Mouse (Mus musculus) intestine, embryonic 14.5 days (tissue): Measurements from ENCODE around the gene Phf11a. TPM values are rescaled to one million over a fixed set of nuclear protein-coding genes. Genes with fewer than 3 reads are reported as not detected.
"Not testable (repeated sequence)": the region's sequence is repeated elsewhere in the genome, so short reads cannot be mapped to it uniquely, and the experiment has no call there.

Experiments used
- ATAC-seq: fragments of 200-750 bp; cut with Nextera tagmentation; replicated peaks from 2 replicates; pipeline ENCODE4 v1.8.0; 2017; ENCODE audit warnings: low read depth, moderate number of reproducible peaks, moderate TSS enrichment, moderate library complexity; ENCODE audit not compliant: low FRiP score, low TSS enrichment
- DNase-seq: peaks from one replicate; pipeline ENCODE4 v3.0.0-alpha.2; 2018; ENCODE audit warnings: low spot score
- H3K27ac ChIP-seq: fragments of 300-500 bp; sonication (generic); 2 replicates; pipeline ENCODE4 v1.5.1; 2014; ENCODE audit warnings: low read depth, mild to moderate bottlenecking, control low read depth
- H3K27me3 ChIP-seq: fragments of 300-500 bp; sonication (generic); replicated peaks from 2 replicates; pipeline ENCODE4 v1.6.1; 2014; ENCODE audit warnings: low read length, control low read depth; ENCODE audit not compliant: control insufficient read depth, insufficient read depth
- H3K36me3 ChIP-seq: fragments of 300-500 bp; sonication (generic); 2 replicates; pipeline ENCODE4 v1.6.1; 2014; ENCODE audit warnings: low read length, control low read depth; ENCODE audit not compliant: control insufficient read depth, insufficient read depth
- H3K4me1 ChIP-seq: fragments of 300-500 bp; sonication (generic); replicated peaks from 2 replicates; pipeline ENCODE4 v1.6.1; 2014; ENCODE audit warnings: low read length, control low read depth, mixed read lengths; ENCODE audit not compliant: control insufficient read depth, insufficient read depth
- H3K4me2 ChIP-seq: fragments of 300-500 bp; sonication (generic); 2 replicates; pipeline ENCODE4 v1.6.1; 2014; ENCODE audit warnings: low read length
- H3K4me3 ChIP-seq: fragments of 300-500 bp; sonication (generic); 2 replicates; pipeline ENCODE4 v1.5.1; 2014; ENCODE audit warnings: low read depth, low read length, control low read depth, mixed read lengths
- H3K9ac ChIP-seq: fragments of 300-500 bp; sonication (generic); 2 replicates; pipeline ENCODE4 v1.6.1; 2014; ENCODE audit warnings: mild to moderate bottlenecking, low read length
- H3K9me3 ChIP-seq: fragments of 300-500 bp; sonication (generic); 2 replicates; pipeline ENCODE4 v1.6.1; 2016; ENCODE audit warnings: low read length, control low read depth; ENCODE audit not compliant: control insufficient read depth
- WGBS: fragments of 180-500 bp; shearing (Covaris S2); extraction: QIAGEN DNeasy Blood & Tissue Kit; methylation state at CpG from one replicate; pipeline ENCODE4 v1.1.7; 2014; 5-methylcytosine and 5-hydroxymethylcytosine counted together
- polyA plus RNA-seq: library from polyadenylated mRNA; unstranded; fragments of >200 nt; fragmentation: Nextera tagmentation; extraction: Ambion mirVana; gene quantifications from 2 replicates; pipeline ENCODE4 v1.2.1, GENCODE M21; 2014

Gene Phf11a
- polyA plus RNA-seq, 1 experiment from 2014 or later = not detected

- no peak for DNase-seq
Measured at GRCm38 (mm10) chr14:59260056-59260455, 37.3 kb downstream of the Phf11a start, which contains the start of gene Gm6904. TSS of gene Gm6904 (minus strand) at chr14:59260216.

GRCm38 (mm10) chr14:59255861-59256260, 41.5 kb downstream of the Phf11a start:
- H3K27ac ChIP-seq, ATAC-seq, H3K27me3 ChIP-seq, H3K4me3 ChIP-seq, H3K9ac ChIP-seq, H3K36me3 ChIP-seq, H3K4me2 ChIP-seq, H3K9me3 ChIP-seq, DNase-seq, H3K4me1 ChIP-seq: not testable (repeated sequence)
- 92% methylated on average over 1 of the region's 1 CpGs for WGBS

More at GRCm38 (mm10) chr14:59260056-59260455, 37.3 kb downstream of the Phf11a start, which contains the start of gene Gm6904:
- ATAC-seq = no peak
- no peak within 1 kb of the TSS for H3K27ac ChIP-seq
- H3K9me3 ChIP-seq = no peaks in the 10 kb centered on the region
- no peak within 1 kb of the TSS for H3K9ac ChIP-seq
- H3K4me1 ChIP-seq = no peaks in the 10 kb centered on the region
- H3K4me3 ChIP-seq = no peak within 1 kb of the TSS
- H3K4me2 ChIP-seq = no peak within 1 kb of the TSS
- 61% methylated on average over 3 of the region's 3 CpGs for WGBS
- H3K27me3 ChIP-seq = no peaks in the 10 kb centered on the region
- H3K36me3 ChIP-seq = no peaks in the 10 kb centered on the region

GRCm38 (mm10) chr14:59250350-59250749, 47.0 kb downstream of the Phf11a start:
- H3K9me3 ChIP-seq, ATAC-seq, H3K4me3 ChIP-seq, DNase-seq, H3K36me3 ChIP-seq, H3K27me3 ChIP-seq, H3K27ac ChIP-seq, H3K4me2 ChIP-seq, H3K4me1 ChIP-seq, H3K9ac ChIP-seq: not testable (repeated sequence)
- 59% methylated on average over 5 of the region's 5 CpGs for WGBS

GRCm38 (mm10) chr14:59233635-59234034, 63.7 kb downstream of the Phf11a start:
- peaks cover 93% of the 10 kb centered on the region for H3K36me3 ChIP-seq
- no peaks in the 10 kb centered on the region for H3K27me3 ChIP-seq
- H3K4me1 ChIP-seq = no peaks in the 10 kb centered on the region
- 90% methylated on average over 9 of the region's 9 CpGs for WGBS
- H3K9me3 ChIP-seq = peaks cover 3% of the 10 kb centered on the region; the same call in 1 of the 2 replicates
- no peak overlapping the region for H3K9ac ChIP-seq
- DNase-seq (no peak), ATAC-seq (no peak)
- no peak overlapping the region for H3K4me2 ChIP-seq
- H3K27ac ChIP-seq = no peak overlapping the region
- no peak overlapping the region for H3K4me3 ChIP-seq

- H3K9ac ChIP-seq = no peak overlapping the region
- no peaks in the 10 kb centered on the region for H3K4me1 ChIP-seq
- no peaks in the 10 kb centered on the region for H3K27me3 ChIP-seq
- DNase-seq = no peak
- H3K4me3 ChIP-seq = no peak overlapping the region
- H3K27ac ChIP-seq = no peak overlapping the region
- no peak for ATAC-seq
- no peaks in the 10 kb centered on the region for H3K9me3 ChIP-seq
- WGBS = 72% methylated on average over 5 of the region's 5 CpGs
- no peak overlapping the region for H3K4me2 ChIP-seq
- peaks cover 94% of the 10 kb centered on the region for H3K36me3 ChIP-seq
Measured at GRCm38 (mm10) chr14:59232003-59232402, 65.3 kb downstream of the Phf11a start.

- no peaks in the 10 kb centered on the region for H3K4me1 ChIP-seq
- no peak for ATAC-seq
- DNase-seq = no peak
- no peak overlapping the region for H3K4me3 ChIP-seq
- no peak overlapping the region for H3K27ac ChIP-seq
- no peaks in the 10 kb centered on the region for H3K27me3 ChIP-seq
- peaks cover 97% of the 10 kb centered on the region for H3K36me3 ChIP-seq
- no peak overlapping the region for H3K9ac ChIP-seq
- 94% methylated on average over 21 of the region's 21 CpGs for WGBS
- no peak overlapping the region for H3K4me2 ChIP-seq
- H3K9me3 ChIP-seq = no peaks in the 10 kb centered on the region
Measured at GRCm38 (mm10) chr14:59230331-59230966, 66.9 kb downstream of the Phf11a start.

GRCm38 (mm10) chr14:59229822-59230221, 67.5 kb downstream of the Phf11a start:
- no peak overlapping the region for H3K4me2 ChIP-seq
- H3K9ac ChIP-seq = no peak overlapping the region
- no peak overlapping the region for H3K4me3 ChIP-seq
- H3K27me3 ChIP-seq = no peaks in the 10 kb centered on the region
- H3K9me3 ChIP-seq = no peaks in the 10 kb centered on the region
- no peak overlapping the region for H3K27ac ChIP-seq
- 94% methylated on average over 3 of the region's 3 CpGs for WGBS
- H3K4me1 ChIP-seq = no peaks in the 10 kb centered on the region
- ATAC-seq (no peak), DNase-seq (no peak)
- H3K36me3 ChIP-seq = peaks cover 97% of the 10 kb centered on the region
